Mouse (Mus musculus) liver, embryonic 14.5 days (tissue): ENCODE results near the gene Rassf3. TPM values are rescaled to one million over a fixed set of nuclear protein-coding genes. Genes with fewer than 3 reads are reported as not detected.
A peak's percentile ranks its signal among the peaks of the same experiment; 100 is the strongest.

Source experiments
- ATAC-seq: fragments of 200-750 bp; cut with Nextera tagmentation; 2 replicates; pipeline ENCODE4 v1.8.0; 2017; ENCODE audit warnings: moderate number of reproducible peaks, mild to moderate bottlenecking, moderate library complexity; ENCODE audit not compliant: insufficient read depth
- DNase-seq, 3 experiments: peaks; one replicate each; pipeline ENCODE4 v3.0.0-alpha.2; 2012 to 2013; ENCODE audit warnings: low read depth in 3 of 3, low spot score in 3 of 3
- H3K27ac ChIP-seq: fragments of 300-500 bp; sonication (generic); 2 replicates; pipeline ENCODE4 v1.5.1; 2014; ENCODE audit warnings: moderate library complexity, mild to moderate bottlenecking, control low read depth, inconsistent platforms
- H3K27me3 ChIP-seq: fragments of 300-500 bp; sonication (generic); 2 replicates; pipeline ENCODE4 v1.6.1; 2014; ENCODE audit warnings: mild to moderate bottlenecking, low read length, moderate library complexity; ENCODE audit not compliant: control insufficient read depth, insufficient read depth
- H3K36me3 ChIP-seq: fragments of 300-500 bp; sonication (generic); replicated peaks from 2 replicates; pipeline ENCODE4 v1.6.1; 2014; ENCODE audit warnings: low read depth; ENCODE audit not compliant: control insufficient read depth, insufficient read depth
- H3K4me1 ChIP-seq, 2 experiments: fragments of 200-500 bp in 1 of 2; fragments of 300-500 bp in 1 of 2; sonication (generic) in 1 of 2; replicated peaks; 2 replicates each; pipeline ENCODE4 v1.6.1; 2012 to 2014; ENCODE audit warnings: antibody characterized with exemption in 1 of 2, inconsistent platforms in 1 of 2, low read length in 1 of 2; ENCODE audit not compliant: control insufficient read depth in 2 of 2, insufficient read depth in 2 of 2
- H3K4me2 ChIP-seq: fragments of 300-500 bp; sonication (generic); 2 replicates; pipeline ENCODE4 v1.6.1; 2014; ENCODE audit warnings: low read depth, mild to moderate bottlenecking, control low read depth, moderate library complexity
- H3K4me3 ChIP-seq, 2 experiments: fragments of 200-500 bp in 1 of 2; fragments of 300-500 bp in 1 of 2; sonication (generic) in 1 of 2; 2 replicates each; pipeline ENCODE4 v1.5.1; 2012 to 2014; ENCODE audit warnings: low read depth in 2 of 2, low read length in 2 of 2, mild to moderate bottlenecking in 2 of 2, control low read depth in 1 of 2, inconsistent platforms in 1 of 2, moderate library complexity in 1 of 2; ENCODE audit not compliant: insufficient read depth in 1 of 2
- H3K9ac ChIP-seq: fragments of 300-500 bp; sonication (generic); replicated peaks from 2 replicates; pipeline ENCODE4 v1.6.1; 2014; ENCODE audit warnings: mild to moderate bottlenecking, control low read depth, moderate library complexity
- H3K9me3 ChIP-seq: fragments of 300-500 bp; sonication (generic); 2 replicates; pipeline ENCODE4 v1.6.1; 2016; ENCODE audit warnings: low read length, mixed read lengths; ENCODE audit not compliant: control insufficient read depth
- CTCF ChIP-seq: IDR thresholded peaks from 2 replicates; pipeline ENCODE4 v1.5.1; 2016; ENCODE audit warnings: antibody characterized with exemption, low read depth, control low read depth
- EP300 ChIP-seq: IDR thresholded peaks from 2 replicates; pipeline ENCODE4 v1.6.1; 2016; ENCODE audit warnings: antibody characterized with exemption, low read depth
- WGBS: fragments of 180-500 bp; shearing (Covaris S2); extraction: QIAGEN DNeasy Blood & Tissue Kit; methylation state at CpG from one replicate; pipeline ENCODE4 v1.1.7; 2014; ENCODE audit not compliant: insufficient replicate concordance; 5-methylcytosine and 5-hydroxymethylcytosine counted together
- polyA plus RNA-seq, 2 experiments: library from polyadenylated mRNA; depleted of rRNA in 1 of 2; stranded (reverse) in 1 of 2; unstranded in 1 of 2; fragments of >200 nt; fragmentation: Nextera tagmentation in 1 of 2; extraction: Ambion mirVana in 1 of 2; gene quantifications; 2 replicates each; pipeline versions ENCODE4 v1.2.1 to v1.2.3; 2012 to 2014

The Rassf3 gene
- polyA plus RNA-seq, 2 experiments, result 7.9 to 8.6 TPM

DNA sequence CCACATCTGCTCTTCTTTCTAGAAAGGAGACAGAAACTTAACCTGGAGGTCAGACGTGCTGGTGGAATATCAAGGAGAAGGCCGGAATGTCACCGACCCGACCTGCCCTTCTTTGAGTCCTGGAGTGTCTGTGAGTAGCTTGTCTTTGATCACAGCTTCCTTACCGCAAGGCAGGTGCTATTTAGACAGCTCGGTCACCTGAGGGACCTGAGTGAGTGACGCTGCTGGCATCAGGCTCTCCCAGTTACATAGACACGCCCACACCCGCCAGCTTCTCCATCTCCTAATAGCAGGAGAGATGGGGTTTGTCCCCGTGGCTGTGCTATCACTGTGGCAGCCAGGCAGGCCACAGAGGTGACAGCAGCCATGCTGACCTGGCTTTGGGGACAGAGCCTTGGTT lies 85.5 kb downstream of the Rassf3 start:
- H3K4me2 ChIP-seq, result no peak overlapping the region
- H3K27me3 ChIP-seq, result no peaks in the 10 kb centered on the region
- no peak for ATAC-seq
- TF ChIP-seq CTCF (no peak), EP300 (no peak)
- no peaks in the 10 kb centered on the region for H3K9me3 ChIP-seq
- no peaks in the 10 kb centered on the region for H3K4me1 ChIP-seq
- no peak overlapping the region for H3K9ac ChIP-seq
- no peak for DNase-seq
- WGBS, result 79% methylated on average over 10 of the region's 10 CpGs
- no peak overlapping the region for H3K27ac ChIP-seq
- H3K4me3 ChIP-seq, result no peak overlapping the region
- H3K36me3 ChIP-seq, result peaks cover 6% of the 10 kb centered on the region

DNA sequence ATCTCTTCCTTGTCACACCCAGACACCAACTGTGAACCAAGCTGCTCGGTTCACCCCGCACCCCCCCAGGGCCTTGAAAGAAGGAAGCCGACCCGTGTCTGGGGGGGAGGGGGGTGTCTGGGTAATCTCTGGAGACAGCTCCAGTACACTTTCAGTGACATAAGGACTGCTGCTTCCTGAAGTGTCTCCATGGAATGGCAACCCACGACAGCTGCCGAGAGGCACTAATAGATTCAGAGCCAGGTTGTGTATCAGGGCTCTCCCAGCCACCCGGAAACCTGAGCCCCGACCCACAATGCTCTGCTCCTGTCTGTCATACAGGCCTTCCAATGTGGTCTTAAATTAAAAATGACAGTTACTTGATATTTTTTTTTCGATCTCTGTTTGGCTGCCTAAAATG lies 89.8 kb downstream of the Rassf3 start:
- Histone ChIP-seq H3K4me2 (no peak overlapping the region), H3K36me3 (peaks cover 2% of the 10 kb centered on the region), H3K4me1 (no peaks in the 10 kb centered on the region), H3K27ac (no peak overlapping the region), H3K9me3 (no peaks in the 10 kb centered on the region), H3K27me3 (no peaks in the 10 kb centered on the region), H3K9ac (no peak overlapping the region), H3K4me3 (no peak overlapping the region)
- no peak for TF ChIP-seq EP300
- TF ChIP-seq CTCF, result no peak
- ATAC-seq (no peak), DNase-seq (no peak)
- WGBS, result 69% methylated on average over 9 of the region's 9 CpGs

DNA sequence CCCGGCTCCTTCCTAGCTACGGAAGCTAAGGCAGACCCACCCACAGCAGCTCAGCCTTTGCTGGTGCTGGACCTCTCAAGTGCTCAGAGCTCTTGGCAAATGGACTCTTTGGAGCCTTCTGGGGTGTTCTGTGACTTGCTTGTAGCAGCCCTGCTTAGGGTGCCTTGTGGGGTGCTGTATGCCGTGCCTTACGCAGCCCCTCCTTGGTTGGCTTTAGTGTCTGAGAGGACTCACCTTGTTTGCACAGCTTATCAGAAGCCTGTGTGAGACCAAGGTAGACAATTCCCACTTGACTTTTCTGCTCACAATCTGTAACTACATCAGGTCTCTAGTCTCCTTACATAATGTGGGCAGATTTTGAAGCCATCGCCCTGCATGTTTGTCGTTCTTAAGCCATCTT lies 90.5 kb downstream of the Rassf3 start:
- Histone ChIP-seq H3K4me3 (no peak overlapping the region), H3K4me1 (no peaks in the 10 kb centered on the region), H3K9ac (no peak overlapping the region), H3K9me3 (no peaks in the 10 kb centered on the region), H3K36me3 (no peaks in the 10 kb centered on the region; the same call in 1 of the 2 replicates), H3K4me2 (no peak overlapping the region), H3K27me3 (no peaks in the 10 kb centered on the region), H3K27ac (no peak overlapping the region)
- ATAC-seq (no peak), DNase-seq (no peak)
- WGBS, result 81% methylated on average over 6 of the region's 6 CpGs
- no peak for TF ChIP-seq EP300
- TF ChIP-seq CTCF, result no peak

DNA sequence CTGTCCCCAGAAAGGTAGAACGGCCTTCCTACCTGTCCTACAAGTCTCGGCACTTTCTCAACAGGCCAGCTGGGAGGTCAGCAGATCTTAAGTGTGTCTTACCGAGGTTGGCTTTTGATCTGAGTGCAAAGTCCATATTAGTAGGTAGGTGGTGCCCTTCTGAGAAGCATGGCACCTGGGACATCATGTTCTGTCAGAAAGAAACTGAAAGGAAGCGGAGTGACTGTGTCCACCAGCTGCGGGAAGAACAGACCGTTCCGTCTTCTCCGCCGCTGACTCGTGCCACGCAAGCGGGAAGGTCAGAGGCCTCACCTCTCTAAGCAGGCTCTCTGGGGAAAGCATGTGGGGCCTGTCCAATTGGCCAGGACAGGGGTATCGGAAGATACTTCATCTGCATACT lies 91.4 kb downstream of the Rassf3 start:
- ATAC-seq, result no peak
- Histone ChIP-seq H3K4me1 (no peaks in the 10 kb centered on the region), H3K4me3 (no peak overlapping the region), H3K36me3 (peaks cover 2% of the 10 kb centered on the region; the same call in 1 of the 2 replicates), H3K27ac (no peak overlapping the region), H3K4me2 (no peak overlapping the region), H3K27me3 (no peaks in the 10 kb centered on the region), H3K9ac (no peak overlapping the region), H3K9me3 (no peaks in the 10 kb centered on the region)
- DNase-seq, result no peak
- TF ChIP-seq EP300 (no peak), CTCF (no peak)
- WGBS, result 85% methylated on average over 13 of the region's 13 CpGs

DNA sequence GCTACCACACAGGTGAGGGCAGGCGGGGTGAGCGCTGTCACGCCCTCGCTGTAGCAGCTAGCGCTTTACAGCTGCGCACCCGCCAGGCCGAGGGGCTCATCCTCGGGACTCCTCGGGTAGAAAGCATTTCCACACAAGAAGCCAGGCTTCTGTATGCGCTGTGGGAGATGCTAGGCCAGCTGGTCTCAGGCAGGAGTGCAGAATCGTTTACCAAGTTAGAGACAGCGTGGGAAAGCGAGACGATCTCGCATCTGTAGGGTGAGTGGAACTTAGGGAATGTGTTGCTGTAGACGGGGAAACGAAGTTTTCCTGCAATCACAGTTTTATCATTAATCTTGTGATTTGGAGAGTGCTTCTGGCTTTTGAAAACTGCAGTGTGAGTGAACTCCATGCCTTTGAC lies 94.9 kb downstream of the Rassf3 start:
- Histone ChIP-seq H3K9me3 (no peaks in the 10 kb centered on the region), H3K4me1 (no peaks in the 10 kb centered on the region), H3K9ac (no peak overlapping the region), H3K27me3 (no peaks in the 10 kb centered on the region), H3K36me3 (peaks cover 6% of the 10 kb centered on the region), H3K4me2 (no peak overlapping the region), H3K27ac (no peak overlapping the region), H3K4me3 (no peak overlapping the region)
- no peak for ATAC-seq
- TF ChIP-seq EP300 (no peak), CTCF (no peak)
- no peak for DNase-seq
- 87% methylated on average over 18 of the region's 18 CpGs for WGBS

DNA sequence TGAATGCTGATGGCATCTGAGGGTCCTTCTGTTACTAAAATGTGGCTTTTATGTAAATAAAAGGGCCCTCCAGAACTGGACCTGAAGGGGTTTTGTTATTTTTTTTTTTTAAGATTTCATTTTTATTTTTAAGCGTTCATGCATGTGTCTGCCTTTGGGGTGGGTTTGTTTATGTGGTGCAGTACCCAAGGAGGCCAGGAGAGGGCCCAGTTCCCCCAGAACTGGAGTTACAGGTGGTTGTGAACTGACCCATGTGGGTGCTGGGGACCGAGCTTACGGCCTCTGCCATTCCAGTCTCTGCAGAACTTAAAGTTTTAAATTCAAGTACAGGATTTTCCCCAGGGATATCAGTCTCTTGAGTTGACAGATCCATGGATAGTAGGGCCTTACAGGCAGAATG lies 96.8 kb downstream of the Rassf3 start:
- no peak overlapping the region for H3K9ac ChIP-seq
- TF ChIP-seq CTCF, result peak; percentile 44
- TF ChIP-seq EP300, result no peak
- WGBS, result 83% methylated on average over 3 of the region's 3 CpGs
- no peak overlapping the region for H3K4me2 ChIP-seq
- no peak for DNase-seq
- peaks cover 6 to 13% of the 10 kb centered on the region in 2 experiments for H3K4me1 ChIP-seq
- ATAC-seq, result no peak
- no peaks in the 10 kb centered on the region for H3K27me3 ChIP-seq
- H3K27ac ChIP-seq, result no peak overlapping the region
- no peaks in the 10 kb centered on the region for H3K9me3 ChIP-seq
- peaks cover 6% of the 10 kb centered on the region for H3K36me3 ChIP-seq
- H3K4me3 ChIP-seq, result no peak overlapping the region
